Mouse (Mus musculus) lung, embryonic 16.5 days (tissue): ENCODE measurements around the gene Gm5447. TPM values are rescaled to one million over a fixed set of nuclear protein-coding genes. Genes with fewer than 3 reads are reported as not detected.

ENCODE experiments used
- ATAC-seq: fragments of 200-750 bp; cut with Nextera tagmentation; 2 replicates; pipeline ENCODE4 v1.8.0; 2017; ENCODE audit warnings: low read depth, mild to moderate bottlenecking, moderate library complexity
- H3K27ac ChIP-seq: fragments of 300-500 bp; sonication (generic); 2 replicates; pipeline ENCODE4 v1.5.1; 2014; ENCODE audit warnings: mild to moderate bottlenecking, control low read depth, low read length
- H3K27me3 ChIP-seq: fragments of 300-500 bp; sonication (generic); 2 replicates; pipeline ENCODE4 v1.6.1; 2014; ENCODE audit warnings: low read depth, low read length, mixed read lengths; ENCODE audit not compliant: control insufficient read depth, insufficient read depth
- H3K36me3 ChIP-seq: fragments of 300-500 bp; sonication (generic); 2 replicates; pipeline ENCODE4 v1.6.1; 2014; ENCODE audit warnings: low read length; ENCODE audit not compliant: control insufficient read depth, insufficient read depth
- H3K4me1 ChIP-seq: fragments of 300-500 bp; sonication (generic); replicated peaks from 2 replicates; pipeline ENCODE4 v1.6.1; 2014; ENCODE audit warnings: low read length, mixed read lengths; ENCODE audit not compliant: control insufficient read depth, insufficient read depth
- H3K4me2 ChIP-seq: fragments of 300-500 bp; sonication (generic); 2 replicates; pipeline ENCODE4 v1.6.1; 2014; ENCODE audit warnings: low read depth, low read length, control low read depth
- H3K4me3 ChIP-seq: fragments of 300-500 bp; sonication (generic); 2 replicates; pipeline ENCODE4 v1.5.1; 2014; ENCODE audit warnings: mild to moderate bottlenecking, low read length, control low read depth
- H3K9ac ChIP-seq: fragments of 300-500 bp; sonication (generic); 2 replicates; pipeline ENCODE4 v1.6.1; 2014; ENCODE audit warnings: low read length, control low read depth
- H3K9me3 ChIP-seq: fragments of 300-500 bp; sonication (generic); 2 replicates; pipeline ENCODE4 v1.6.1; 2016; ENCODE audit warnings: low read length; ENCODE audit not compliant: control insufficient read depth
- WGBS: fragments of 180-500 bp; shearing (Covaris S2); extraction: QIAGEN DNeasy Blood & Tissue Kit; methylation state at CpG from one replicate; pipeline ENCODE4 v1.1.7; 2014; 5-methylcytosine and 5-hydroxymethylcytosine counted together
- polyA plus RNA-seq: library from polyadenylated mRNA; unstranded; fragments of >200 nt; fragmentation: Nextera tagmentation; extraction: Ambion mirVana; gene quantifications from 2 replicates; pipeline ENCODE4 v1.2.1, GENCODE M21; 2015

Gm5447 gene
- polyA plus RNA-seq, 1 experiment from 2014 or later: 0.21 TPM

DNA sequence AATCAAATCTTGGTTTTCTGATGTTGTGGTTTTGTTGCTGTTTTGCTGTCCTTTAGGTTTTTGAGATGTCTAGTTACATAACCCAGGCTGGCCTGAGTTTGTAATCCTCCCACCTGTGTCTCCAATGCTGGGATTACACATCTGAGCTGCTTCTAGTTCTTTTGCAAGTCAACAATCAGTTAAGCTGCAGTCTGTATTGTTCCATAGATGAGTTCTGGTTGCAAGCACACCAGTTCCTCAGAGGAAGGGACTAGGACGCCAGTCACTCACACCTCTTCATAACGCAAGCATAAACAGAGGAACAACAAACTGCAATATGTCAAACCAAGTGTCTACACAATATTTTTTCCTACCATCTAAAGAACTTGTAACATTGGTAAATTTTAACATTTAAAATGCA, 22.0 kb upstream of the Gm5447 start:
- Histone ChIP-seq H3K36me3 (no peaks in the 10 kb centered on the region), H3K4me2 (no peak overlapping the region), H3K4me1 (peaks cover 7% of the 10 kb centered on the region), H3K9me3 (no peaks in the 10 kb centered on the region), H3K4me3 (no peak overlapping the region), H3K9ac (no peak overlapping the region), H3K27ac (no peak overlapping the region), H3K27me3 (no peaks in the 10 kb centered on the region)
- ATAC-seq: no peak
- 67% methylated on average over 2 of the region's 2 CpGs for WGBS

DNA sequence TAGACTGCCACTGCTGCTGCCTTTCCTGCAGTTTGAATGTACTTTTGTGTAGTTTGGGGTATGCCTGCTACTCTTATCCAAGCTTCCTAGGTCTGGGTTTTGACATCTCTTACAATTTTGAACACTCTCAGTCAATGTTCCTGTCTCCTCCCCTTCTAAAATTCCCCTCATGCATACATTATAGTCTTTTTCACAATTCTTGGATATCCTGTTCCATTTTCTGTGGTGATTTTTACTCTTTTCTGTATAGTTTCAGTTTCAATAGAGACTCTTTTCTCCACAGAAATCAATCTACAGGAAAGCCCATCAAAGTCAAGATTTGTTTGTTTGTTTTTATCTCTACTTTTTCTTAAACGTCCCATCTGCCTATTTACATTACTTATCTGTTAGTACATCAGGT, 20.4 kb upstream of the Gm5447 start:
- Histone ChIP-seq H3K9ac (no peak overlapping the region), H3K4me2 (no peak overlapping the region), H3K9me3 (no peaks in the 10 kb centered on the region), H3K4me1 (no peaks in the 10 kb centered on the region), H3K27ac (no peak overlapping the region), H3K4me3 (no peak overlapping the region), H3K36me3 (no peaks in the 10 kb centered on the region), H3K27me3 (no peaks in the 10 kb centered on the region)
- no peak for ATAC-seq
- 9% methylated on average over 1 of the region's 1 CpGs for WGBS

DNA sequence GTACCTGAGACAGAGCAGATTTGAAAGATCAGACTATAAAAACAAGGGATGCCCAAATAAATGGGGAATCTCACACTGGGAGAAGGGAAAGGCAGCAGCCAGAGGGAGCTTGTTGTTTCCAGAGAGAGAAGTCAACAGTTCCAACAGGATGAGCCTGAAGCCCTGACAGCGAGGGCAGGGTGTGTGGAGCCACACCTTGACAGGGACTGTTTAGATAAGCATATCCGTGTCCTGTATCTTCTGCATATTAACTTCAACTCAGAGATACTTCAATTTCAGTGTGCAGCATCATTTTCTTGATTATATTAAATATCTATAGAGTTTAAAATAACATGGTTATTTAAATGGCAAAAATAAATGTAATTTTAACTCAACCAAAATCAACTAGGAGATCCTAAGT, 13.3 kb upstream of the Gm5447 start:
- no peaks in the 10 kb centered on the region; the same call in 1 of the 2 replicates for H3K4me1 ChIP-seq
- WGBS: 65% methylated on average over 2 of the region's 2 CpGs
- H3K4me2 ChIP-seq: no peak overlapping the region
- no peaks in the 10 kb centered on the region for H3K27me3 ChIP-seq
- no peak overlapping the region for H3K9ac ChIP-seq
- no peaks in the 10 kb centered on the region for H3K9me3 ChIP-seq
- no peak for ATAC-seq
- H3K27ac ChIP-seq: no peak overlapping the region
- no peak overlapping the region for H3K4me3 ChIP-seq
- H3K36me3 ChIP-seq: no peaks in the 10 kb centered on the region; the same call in 1 of the 2 replicates

DNA sequence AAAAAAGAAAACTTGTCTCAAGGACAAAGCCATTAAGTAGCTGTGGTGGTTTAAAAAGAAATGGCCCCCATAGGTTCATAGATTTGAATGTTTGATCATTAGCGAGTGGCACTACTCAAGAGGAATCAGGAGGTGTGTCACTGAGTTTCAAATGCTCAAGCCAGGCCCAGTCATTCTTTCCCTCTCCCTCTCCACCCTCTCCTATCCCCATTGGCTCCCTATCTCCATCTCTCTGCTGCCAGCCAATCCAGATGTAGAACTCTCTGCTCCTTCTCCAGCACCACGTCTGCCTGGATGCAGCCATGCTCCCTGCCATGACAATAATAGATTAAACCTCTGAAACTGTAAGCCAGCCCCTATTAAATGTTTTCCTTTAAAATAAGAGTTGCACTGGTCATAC, 12.1 kb upstream of the Gm5447 start:
- no peaks in the 10 kb centered on the region for H3K27me3 ChIP-seq
- ATAC-seq: no peak
- no peak overlapping the region for H3K9ac ChIP-seq
- H3K4me2 ChIP-seq: no peak overlapping the region
- no peaks in the 10 kb centered on the region; the same call in 1 of the 2 replicates for H3K36me3 ChIP-seq
- no peaks in the 10 kb centered on the region for H3K9me3 ChIP-seq
- no peak overlapping the region for H3K4me3 ChIP-seq
- 44% methylated on average over 2 of the region's 2 CpGs for WGBS
- H3K4me1 ChIP-seq: peaks cover 3% of the 10 kb centered on the region; the same call in 1 of the 2 replicates
- H3K27ac ChIP-seq: no peak overlapping the region

DNA sequence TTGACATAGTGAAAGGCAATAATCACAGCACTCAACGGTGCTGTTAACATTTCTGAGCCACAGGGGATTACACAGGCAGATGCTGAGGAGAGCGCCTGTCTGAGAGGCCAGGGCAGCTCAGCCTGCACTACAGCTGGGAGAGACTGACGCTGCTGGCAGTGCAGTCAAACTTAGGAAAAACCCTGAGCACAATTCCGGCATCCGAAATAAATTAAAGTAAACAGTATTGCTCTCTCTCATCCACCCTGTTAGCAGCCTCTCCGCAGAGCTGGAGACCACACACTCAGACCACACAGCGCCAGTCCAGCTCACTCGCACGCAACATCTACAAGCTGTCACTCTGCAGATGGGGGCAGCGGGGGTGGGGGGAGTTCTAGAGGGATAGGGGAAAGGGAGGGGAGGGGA, 7.5 kb upstream of the Gm5447 start:
- no peak overlapping the region for H3K4me2 ChIP-seq
- H3K4me1 ChIP-seq: peaks cover 18% of the 10 kb centered on the region
- no peak overlapping the region for H3K9ac ChIP-seq
- H3K4me3 ChIP-seq: no peak overlapping the region
- H3K36me3 ChIP-seq: no peaks in the 10 kb centered on the region
- peak; percentile 96 for ATAC-seq
- no peaks in the 10 kb centered on the region for H3K9me3 ChIP-seq
- WGBS: 21% methylated on average over 10 of the region's 10 CpGs
- no peaks in the 10 kb centered on the region for H3K27me3 ChIP-seq
- H3K27ac ChIP-seq: peak overlapping the region; percentile 64

DNA sequence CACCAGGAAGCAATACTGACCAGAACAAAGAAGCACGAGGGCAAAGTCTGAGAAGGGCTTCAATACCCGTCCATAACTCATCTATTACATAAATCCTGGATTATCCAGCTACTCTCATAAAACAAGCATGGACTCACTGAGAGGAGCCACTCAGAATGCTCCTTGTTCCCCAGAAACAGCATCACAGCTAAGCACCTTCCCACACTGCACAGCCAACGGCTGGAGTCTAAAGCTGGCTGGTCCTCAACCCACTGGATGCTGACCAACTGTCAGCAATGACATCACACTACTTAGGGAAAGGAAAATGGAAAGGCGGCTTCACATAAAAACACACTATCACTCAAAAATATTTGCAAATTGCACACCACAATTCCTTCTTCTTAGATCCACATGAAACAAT, 5.7 kb upstream of the Gm5447 start:
- WGBS: 47% methylated on average over 4 of the region's 4 CpGs
- Histone ChIP-seq H3K27me3 (no peaks in the 10 kb centered on the region), H3K4me1 (peaks cover 22% of the 10 kb centered on the region), H3K9ac (no peak overlapping the region), H3K27ac (no peak overlapping the region), H3K36me3 (no peaks in the 10 kb centered on the region), H3K4me2 (no peak overlapping the region), H3K9me3 (no peaks in the 10 kb centered on the region), H3K4me3 (no peak overlapping the region)
- ATAC-seq: no peak

DNA sequence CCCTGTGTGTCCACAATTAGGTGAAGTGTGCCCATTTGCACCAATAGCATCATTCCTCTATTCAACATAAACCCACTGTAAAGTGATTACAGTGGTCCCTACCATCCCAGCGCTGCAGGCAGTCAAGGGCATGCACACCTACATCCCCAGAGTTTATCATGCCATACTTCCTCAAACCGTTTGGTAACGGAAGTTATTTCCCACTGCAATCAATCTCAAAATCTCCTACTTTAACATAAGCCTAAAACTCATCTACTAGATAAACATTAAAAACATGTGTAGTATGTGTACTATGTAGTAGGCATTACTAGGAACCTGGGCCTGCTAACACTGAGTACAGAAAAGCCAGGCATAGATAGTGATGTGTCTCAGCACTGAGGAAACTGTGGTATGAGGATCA, 3.0 kb upstream of the Gm5447 start:
- Histone ChIP-seq H3K27ac (no peak overlapping the region), H3K4me2 (no peak overlapping the region), H3K27me3 (no peaks in the 10 kb centered on the region), H3K9ac (no peak overlapping the region), H3K4me3 (no peak overlapping the region), H3K9me3 (no peaks in the 10 kb centered on the region), H3K36me3 (no peaks in the 10 kb centered on the region), H3K4me1 (peaks cover 25% of the 10 kb centered on the region)
- no peak for ATAC-seq
- 76% methylated on average over 3 of the region's 3 CpGs for WGBS

DNA sequence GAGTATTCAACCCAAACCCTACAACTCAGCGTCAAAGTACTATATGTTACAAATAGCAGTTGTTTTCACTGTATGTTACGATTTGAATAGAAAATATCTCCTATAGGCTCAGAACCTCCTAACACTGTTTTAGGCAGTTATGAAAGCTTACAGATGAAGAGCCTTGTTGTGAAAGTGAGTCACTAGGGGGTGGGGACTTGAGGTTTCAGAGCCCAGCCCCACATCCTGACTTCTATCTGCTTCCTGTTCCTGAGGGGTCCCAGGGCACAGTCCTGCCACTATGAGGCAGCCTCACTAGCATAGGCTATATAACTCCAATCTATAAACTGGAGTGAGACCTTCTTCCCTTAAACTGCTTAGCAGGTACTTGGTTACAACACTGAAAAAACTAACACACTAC, 1.9 kb upstream of the Gm5447 start:
- Histone ChIP-seq H3K4me1 (peaks cover 22% of the 10 kb centered on the region), H3K27me3 (no peaks in the 10 kb centered on the region), H3K4me2 (no peak overlapping the region), H3K27ac (no peak overlapping the region), H3K9ac (no peak overlapping the region), H3K4me3 (no peak overlapping the region), H3K36me3 (no peaks in the 10 kb centered on the region), H3K9me3 (no peaks in the 10 kb centered on the region)
- ATAC-seq: no peak
- WGBS: 89% methylated on average over 2 of the region's 2 CpGs

DNA sequence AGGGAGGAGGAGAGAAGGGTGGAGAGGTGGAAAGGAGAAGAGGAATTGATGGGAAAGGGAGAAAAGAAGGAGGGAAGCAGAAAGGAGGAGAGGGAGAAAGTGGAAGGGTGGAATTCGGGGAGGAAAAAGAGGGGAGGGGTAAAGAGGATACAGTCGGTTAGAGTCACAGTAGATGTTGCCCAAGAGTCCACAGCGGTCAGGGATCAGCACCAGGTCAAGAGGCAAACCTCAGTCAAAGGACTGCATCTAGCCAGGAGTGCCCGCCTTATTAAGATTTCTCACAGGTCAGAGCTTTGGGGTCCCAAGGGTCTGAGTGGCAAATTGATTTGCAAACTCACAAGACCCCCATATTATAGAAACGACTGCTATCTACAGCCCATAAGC, 235 bp downstream of the Gm5447 start:
- peak; percentile 51 for ATAC-seq

DNA sequence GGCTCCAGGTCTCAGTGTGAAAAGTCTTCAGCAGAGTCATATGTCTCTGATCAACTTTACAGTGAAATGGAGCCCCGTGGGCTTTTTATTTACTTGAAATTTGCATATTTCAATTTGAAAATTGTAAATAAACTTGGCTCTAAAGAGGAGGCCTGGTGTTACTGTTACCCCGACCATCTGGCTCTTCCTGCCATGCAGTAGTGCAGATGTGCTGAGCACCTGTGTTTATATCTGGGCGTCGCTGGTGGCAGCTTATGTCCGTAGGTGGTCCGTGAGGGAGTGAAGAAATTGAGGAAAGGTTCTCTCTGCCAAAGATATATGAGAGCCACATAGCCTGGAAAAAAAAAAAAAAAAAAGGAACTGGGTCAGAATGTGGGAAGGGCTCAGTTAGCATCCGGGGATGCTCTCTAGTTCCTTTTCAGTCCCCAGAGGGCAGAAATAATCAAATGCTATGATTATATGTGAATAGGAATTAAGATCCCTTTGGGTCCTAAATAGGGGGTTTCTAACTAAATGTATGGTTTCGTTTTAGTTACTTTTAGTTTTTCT, 2.6 kb downstream of the Gm5447 start:
- Histone ChIP-seq H3K36me3 (no peaks in the 10 kb centered on the region), H3K4me2 (no peak overlapping the region), H3K4me1 (peaks cover 7% of the 10 kb centered on the region), H3K4me3 (no peak overlapping the region), H3K27me3 (no peaks in the 10 kb centered on the region), H3K9ac (no peak overlapping the region), H3K27ac (no peak overlapping the region), H3K9me3 (no peaks in the 10 kb centered on the region)
- ATAC-seq: no peak
- 36% methylated on average over 8 of the region's 8 CpGs for WGBS

More for the DNA sequence above, 235 bp downstream of the Gm5447 start:
- WGBS: 20% methylated on average over 5 of the region's 5 CpGs
- peaks cover 12% of the 10 kb centered on the region for H3K4me1 ChIP-seq
- H3K9me3 ChIP-seq: no peaks in the 10 kb centered on the region
- H3K36me3 ChIP-seq: no peaks in the 10 kb centered on the region
- no peaks in the 10 kb centered on the region for H3K27me3 ChIP-seq
- H3K4me3 ChIP-seq: peak overlapping the region; percentile 98
- peak overlapping the region; percentile 66 for H3K4me2 ChIP-seq
- peak overlapping the region; percentile 90 for H3K27ac ChIP-seq
- H3K9ac ChIP-seq: peak overlapping the region; percentile 93
